Mouse (Mus musculus) cortical plate, adult 2 months (tissue): ENCODE data around the gene Sptssa.

Source experiments
- CTCF ChIP-seq: fragments of 200-500 bp; IDR thresholded peaks from 2 replicates; pipeline ENCODE4 v1.5.1; 2011; ENCODE audit warnings: mild to moderate bottlenecking, control low read depth, low read length; ENCODE audit not compliant: insufficient read depth; ENCODE audit errors: extremely low read depth
- POLR2A ChIP-seq: fragments of 200-500 bp; IDR thresholded peaks from 2 replicates; pipeline ENCODE4 v1.6.1; 2011; ENCODE audit warnings: mild to moderate bottlenecking, low read length, control low read depth; ENCODE audit not compliant: insufficient read depth; ENCODE audit errors: extremely low read depth

- TF ChIP-seq CTCF, result peak; percentile 54
- TF ChIP-seq POLR2A, result no peak
Measured at GRCm38 (mm10) chr12:54683182-54683581, 26.8 kb upstream of the Sptssa start.
